Mouse (Mus musculus) ES-Bruce4 (cell line): ENCODE data around the gene Hectd4.

Source experiments
- CTCF ChIP-seq: IDR thresholded peaks from one replicate; pipeline ENCODE4 v1.8.1; 2011; ENCODE audit warnings: low read depth, low read length
- EP300 ChIP-seq: IDR thresholded peaks from 2 replicates; pipeline ENCODE4 v1.6.1; 2011; ENCODE audit warnings: low read depth, low read length; ENCODE audit not compliant: insufficient read depth
- POLR2A ChIP-seq: IDR thresholded peaks from one replicate; pipeline ENCODE4 v1.8.1; 2011; ENCODE audit warnings: low read length; ENCODE audit not compliant: insufficient read depth

DNA sequence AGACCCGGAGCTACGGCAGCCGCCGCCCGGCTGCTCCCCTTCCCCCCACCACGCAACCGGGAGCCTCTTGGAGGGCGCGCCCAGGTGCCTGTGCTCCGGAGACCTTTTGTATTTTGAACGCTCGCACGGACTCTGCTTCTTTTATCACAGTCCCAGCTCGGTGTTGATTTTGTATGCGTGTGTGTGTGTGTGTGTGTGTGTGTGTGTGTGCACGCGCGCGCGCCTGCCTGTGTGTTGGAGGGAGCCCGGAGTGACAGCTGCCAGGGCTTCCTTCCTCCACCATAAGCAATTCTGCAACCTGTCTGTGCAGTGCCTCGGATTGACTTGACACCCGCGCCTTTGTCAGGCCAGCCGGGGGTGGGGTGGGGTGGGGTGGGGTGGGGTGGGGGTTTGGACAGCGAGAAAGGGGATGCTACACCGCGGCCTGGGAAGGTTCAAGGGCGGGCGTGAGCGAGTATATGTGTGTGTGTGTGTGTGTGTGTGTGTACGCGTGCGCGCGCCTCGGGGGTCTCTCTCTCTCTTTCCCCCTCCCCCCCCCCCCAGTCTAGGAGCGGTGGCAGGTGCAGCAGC is 798 bp downstream of the Hectd4 start:
- TF ChIP-seq POLR2A (no peak), CTCF (no peak), EP300 (no peak)
